Mouse (Mus musculus) thymus, postnatal 10 days (tissue): ENCODE results near the gene Plin5.

Experiments used
- DNase-seq, 2 experiments: peaks; one replicate each; pipeline ENCODE4 v3.0.0; 2021; ENCODE audit warnings: low spot score in 2 of 2

Plin5 gene

DNA sequence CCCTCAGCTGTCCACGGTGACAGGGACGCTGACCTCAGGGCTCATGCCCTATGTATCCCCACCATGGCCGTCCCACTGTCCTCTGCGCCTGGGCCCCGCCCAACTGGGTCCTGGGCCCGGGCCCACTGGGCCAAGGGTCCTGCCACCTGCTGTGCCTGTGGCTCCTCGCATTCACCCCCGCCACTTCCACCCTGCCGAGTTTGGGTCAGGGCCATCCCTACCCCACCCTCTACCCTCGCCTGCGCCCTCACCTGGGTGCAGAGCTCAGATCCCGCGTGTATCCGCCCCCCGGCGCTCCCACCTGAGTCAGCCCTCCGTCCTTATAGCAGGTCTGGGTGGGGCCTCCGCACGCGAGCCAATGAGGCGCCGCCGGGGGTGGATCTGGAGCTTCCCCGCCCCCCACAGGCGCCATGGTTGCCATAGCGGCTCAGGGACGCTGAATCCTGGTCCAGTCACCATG, at the start of gene Plin5:
Plin5 (minus strand) TSS at position 346 of the 460 bp plus-strand sequence.
- no peak for DNase-seq

DNA sequence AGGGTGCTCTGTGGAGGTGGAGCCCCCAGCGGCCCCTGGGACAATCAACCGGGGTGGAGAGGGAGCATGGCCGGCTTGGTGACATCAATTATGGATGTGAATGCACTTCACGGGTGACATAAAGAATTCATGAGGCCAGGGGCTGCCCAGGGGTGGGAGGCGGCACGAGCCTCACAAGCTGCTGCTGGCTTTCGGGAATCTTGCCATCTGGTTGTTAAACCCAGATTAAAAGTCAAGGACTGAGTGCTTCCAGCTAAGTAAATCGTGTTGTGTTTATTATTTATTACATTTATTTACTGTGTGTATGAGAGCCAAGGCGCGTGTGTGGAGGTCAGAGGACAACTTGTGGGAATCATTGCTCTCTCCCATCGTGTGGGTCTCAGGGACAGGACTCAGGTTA, 48.3 kb upstream of the Plin5 start:
- no peak for DNase-seq

DNA sequence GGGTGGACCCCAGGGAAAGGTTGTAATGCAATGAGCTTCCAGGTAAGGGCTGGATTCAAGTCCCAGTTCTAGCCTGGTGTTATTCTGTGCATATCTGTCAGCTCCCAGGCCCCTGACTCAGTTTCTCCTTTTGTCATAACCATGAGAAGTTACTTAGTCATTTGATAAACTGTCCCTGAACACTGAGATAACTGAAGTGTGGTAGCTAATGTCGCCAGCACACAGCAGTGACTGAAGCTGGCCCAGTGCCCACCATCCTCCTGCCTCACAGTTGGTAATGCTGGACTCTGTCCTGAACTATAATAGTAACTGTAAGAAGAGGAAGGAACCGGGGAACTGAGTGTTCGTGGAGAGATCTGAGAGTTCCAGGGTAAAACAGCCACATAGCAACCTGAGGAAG, 47.1 kb upstream of the Plin5 start:
- DNase-seq: no peak

DNA sequence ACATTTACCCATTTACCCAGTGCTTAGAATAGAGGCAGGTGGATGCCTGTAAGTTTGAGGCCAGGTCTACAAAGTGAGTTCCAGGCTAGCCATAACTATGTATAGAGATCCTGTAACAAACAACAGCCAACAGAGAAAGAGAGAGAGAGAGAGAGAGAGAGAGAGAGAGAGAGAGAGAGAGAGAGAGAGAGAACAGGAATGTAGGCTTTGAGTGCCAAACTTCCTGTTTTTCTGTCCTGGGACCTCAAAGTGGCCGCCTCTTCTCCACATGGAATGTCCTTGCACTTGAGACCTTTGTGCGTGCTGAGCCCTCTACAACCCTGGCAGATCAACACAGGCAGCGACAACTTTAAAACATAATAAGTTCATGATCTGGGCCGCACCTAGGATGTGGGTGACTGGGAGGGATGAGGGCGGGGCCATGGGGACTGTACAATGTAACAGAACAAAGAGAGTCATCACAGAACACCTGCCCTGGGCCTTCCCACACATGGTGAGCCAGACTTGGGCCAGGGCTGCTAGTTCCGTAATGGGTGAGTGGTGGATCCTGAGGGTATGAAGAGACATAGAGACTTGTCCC, 46.2 kb upstream of the Plin5 start:
- peak; percentile 52 to 67 for DNase-seq

DNA sequence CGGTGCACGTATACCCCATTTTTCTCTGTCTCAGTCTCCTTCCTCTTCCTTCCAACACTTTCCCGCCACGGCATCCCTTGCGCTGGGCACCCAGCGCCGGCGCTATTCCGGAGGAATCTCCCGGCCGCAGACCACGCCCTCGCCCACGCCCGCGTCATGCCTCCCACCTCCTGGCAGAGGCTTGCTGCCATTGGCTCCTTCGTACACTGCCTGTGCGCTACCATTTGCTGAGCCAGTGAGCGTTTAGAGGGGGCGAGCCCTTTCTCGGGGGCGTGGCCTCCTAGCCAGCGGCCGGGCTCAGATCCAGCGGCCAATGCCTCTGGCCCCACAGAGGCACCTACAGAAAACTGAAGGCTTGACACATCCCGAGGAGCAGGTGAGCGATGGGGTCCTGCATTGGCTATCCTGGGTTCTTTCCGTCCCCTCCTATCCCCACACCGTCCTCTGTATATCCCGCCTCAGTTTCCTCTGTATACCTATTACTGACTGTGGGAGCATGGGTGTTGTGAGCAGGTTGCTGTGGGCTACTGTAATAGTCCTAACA, 44.9 kb upstream of the Plin5 start, which contains the start of gene Tnfaip8l1:
Tnfaip8l1 (plus strand) TSS at position 247 of the 544 bp plus-strand sequence.
- peak; percentile 87 to 89 for DNase-seq

DNA sequence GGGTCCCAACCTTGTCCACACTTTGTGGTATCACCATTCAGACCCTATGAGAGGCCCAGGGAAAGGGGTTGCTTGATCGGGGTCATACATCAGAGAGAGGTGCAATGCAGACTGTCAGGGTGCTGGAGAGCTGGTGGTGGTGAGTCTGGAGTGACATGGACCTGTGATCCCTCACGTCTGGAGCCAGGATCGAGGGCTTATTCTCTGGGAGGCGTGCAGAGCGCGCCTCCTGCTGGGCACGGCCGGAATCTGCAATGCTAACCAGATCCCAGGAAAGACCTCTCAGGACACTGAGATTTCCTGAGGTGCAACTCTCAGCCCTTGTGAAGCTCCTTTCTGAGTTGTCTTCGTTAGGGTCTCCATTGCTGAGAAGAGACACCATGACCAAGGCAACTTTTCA, 42.3 kb upstream of the Plin5 start:
- DNase-seq: peak in 1 of 2 experiments; percentile 37

DNA sequence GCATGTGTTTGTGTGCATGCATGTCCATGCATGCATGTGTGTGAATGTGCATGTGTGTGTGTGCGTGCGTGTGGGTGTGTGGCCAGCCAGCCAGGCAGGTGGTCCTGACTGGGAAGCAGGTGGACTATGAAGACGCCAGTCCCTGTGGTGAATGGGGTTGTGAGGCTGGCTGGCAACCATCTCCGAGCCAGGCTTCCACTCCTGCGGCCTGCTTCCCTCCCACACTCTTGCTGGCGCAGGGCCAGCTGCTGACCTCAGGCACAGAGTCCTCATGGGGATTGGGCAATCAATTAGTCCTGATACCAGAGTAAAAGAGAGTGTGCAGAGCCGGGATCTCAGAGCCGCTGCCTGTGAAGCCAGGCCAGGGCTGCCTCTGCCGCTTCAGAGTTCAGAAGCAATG, 36.2 kb upstream of the Plin5 start:
- DNase-seq: no peak

DNA sequence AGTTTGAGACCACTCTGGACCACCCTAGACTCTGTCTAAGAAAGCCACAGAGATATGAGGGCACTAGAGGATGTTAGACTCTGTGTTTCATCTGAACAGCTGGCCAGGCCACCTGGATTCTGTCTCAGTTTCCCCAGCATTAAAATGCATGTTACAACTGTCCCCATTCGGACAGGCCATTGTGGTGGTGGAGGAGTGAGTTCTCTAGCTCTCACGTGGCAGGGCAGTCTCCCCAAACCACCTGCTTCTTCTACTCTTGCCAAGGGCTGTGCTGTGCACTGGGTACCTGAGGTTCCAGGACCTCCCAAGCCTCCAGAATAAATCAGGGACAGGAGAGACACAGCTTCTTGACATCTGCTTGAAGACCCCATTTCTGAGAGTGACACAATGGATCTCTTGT, 32.5 kb upstream of the Plin5 start:
- no peak for DNase-seq

DNA sequence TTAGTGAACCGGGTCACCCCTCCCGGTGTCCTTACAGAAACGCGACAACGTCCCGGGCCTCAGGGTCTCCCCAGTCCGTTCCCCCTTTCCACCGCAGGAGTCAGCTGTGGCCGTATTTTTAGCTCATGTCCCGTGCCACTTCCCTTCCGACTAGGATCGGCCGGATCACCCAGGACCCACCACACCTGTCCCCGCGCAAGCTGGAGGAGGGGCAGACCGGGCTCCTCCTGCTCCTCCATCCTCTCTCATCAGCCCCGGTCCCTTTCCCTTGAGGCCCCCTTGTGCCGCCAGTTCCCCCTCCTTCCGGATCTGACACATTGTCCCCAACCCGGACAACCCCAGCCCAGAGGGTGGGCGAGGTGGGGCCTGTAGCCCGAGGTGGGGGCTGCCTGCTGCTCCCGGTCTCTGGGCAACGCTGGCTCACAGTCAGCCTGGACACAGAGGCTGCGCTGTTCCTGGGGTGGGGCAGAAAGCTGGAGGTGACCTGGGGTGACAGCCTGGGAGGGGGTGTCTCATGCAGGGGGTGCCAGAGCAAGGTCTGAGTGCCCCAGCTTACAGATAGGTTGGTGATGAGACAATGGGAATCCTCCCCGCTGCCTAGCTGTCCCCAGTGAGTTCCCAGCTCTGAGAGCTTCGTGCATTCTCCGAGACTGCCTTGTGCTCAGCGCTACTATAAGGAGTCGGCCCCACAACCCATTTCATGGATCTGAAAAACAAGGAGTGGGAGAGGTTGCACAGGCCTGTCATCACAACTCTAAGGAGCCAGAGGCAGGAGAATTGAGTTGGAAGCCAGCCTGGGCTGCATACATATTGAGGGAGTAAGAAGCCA, 31.6 kb upstream of the Plin5 start:
- DNase-seq: no peak

DNA sequence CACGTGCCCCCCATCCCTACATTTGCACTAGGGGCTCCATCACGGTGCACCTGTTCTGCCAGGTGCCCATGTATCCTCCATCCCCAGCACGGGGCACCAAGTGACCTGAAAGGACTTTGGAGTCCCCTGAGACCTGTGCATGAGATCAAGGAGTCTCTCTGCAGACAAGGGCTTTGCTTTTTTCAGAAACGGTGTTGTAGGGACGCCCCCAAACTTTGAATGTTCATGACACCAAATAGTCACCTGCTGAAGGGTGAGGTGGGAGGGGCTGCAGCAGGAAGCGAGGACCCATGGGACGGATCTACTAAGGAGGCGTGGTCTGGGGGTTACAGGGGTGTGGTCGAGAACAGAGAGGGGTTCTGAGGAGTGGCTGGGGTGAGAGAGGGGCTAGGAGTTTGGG, 30.9 kb upstream of the Plin5 start:
- DNase-seq: no peak

DNA sequence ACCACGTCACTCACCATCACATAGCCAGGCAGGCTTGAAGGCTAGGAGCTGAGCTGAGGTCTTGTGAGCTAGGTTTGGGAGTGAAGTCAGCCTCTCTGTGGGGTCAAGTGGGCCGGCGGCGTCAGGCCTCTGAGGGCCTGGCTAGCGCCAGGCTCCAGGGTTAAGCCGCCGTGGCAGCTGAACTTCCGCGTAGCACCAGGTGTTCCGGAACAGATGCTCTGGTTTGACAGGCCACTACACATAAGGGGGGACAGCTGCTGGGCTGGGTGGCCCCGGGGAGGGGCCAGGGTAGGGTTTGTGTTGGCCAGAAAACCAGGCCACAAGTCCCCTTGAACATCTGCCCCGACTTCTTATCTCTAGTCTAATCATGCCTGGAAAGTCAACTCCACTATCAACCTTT, 30.0 kb upstream of the Plin5 start:
- no peak for DNase-seq

DNA sequence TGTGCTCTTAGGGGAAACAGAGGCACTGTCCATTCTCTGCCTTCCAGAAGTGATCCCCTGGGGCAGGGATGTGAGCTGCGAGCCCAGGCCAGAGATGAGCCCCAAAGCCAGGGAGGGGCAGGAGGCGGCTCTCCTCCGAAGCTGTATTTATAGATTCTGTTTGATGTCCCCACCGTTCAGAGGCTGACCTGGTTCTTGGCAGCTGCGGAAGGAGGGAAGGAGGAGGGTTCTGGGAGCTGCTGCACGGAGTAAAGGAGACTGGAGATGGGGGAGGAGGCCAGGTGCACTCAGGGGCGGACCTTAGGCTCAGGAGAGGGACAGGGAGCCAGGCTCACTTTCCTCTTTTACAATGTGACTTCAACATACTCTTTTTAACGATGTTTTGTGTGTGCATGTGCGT, 28.7 kb upstream of the Plin5 start:
- no peak for DNase-seq

DNA sequence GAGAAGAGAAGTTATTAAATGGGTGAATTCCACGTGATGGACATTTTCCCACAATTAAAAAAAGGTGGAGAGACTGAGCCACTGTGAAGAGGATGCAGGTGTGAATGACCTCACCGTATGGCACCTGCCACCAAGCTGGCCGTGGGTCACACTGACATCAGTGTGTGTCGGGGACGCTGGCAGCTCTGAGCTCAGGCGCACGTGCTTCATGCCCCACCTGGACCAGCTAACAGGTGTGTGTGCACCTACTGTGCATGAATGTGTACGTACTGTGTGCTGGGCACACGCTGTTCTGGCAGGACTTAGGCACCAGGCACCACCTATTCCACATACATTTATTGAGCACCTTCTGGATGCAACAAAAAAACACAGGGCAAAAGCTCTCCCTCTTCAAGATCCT, 27.1 kb upstream of the Plin5 start:
- DNase-seq: no peak

DNA sequence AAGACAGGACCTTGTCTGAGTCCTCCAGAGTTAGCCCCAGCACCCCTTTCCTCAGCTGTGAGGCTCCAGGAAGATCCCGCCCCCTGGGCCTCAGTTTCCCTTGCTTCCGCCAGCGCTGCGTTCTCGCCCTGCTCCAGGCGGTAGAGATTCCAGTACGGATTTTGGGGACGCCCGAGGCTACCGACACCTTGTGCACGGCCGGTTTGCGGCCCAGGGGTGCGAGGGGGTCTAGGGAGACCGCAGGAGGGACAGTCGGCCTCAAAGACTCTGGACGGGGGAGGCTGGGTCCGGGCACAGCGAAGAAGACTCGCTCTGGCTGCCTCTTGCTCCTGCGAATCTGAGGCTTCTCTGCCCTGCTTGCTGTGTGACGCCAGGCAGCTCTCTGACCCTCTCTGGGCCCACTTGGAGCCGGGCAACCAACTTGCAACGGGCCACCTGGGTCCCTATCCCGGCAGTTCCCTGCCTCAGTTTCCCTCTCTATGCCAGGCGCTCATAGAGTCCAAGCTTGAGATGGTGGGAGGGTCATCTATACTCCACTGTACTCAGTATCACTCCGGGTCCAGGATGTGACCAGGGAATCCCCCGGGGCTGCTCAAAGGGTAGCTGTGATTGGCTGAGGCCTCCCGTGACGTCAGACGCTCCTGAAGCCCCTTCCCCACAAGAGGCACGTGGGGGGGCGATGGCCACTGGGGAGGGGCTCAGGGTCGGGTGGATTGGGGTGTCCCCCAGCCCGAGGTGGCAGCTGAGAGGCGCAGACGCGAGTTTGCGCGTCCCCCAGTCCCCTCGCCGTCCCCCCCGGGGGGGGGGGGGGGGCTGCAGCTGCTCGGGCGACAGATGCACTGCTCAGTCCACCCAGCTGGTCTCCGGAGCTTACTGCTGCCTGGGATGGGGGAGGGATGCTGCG, 24.6 kb upstream of the Plin5 start:
- no peak for DNase-seq

DNA sequence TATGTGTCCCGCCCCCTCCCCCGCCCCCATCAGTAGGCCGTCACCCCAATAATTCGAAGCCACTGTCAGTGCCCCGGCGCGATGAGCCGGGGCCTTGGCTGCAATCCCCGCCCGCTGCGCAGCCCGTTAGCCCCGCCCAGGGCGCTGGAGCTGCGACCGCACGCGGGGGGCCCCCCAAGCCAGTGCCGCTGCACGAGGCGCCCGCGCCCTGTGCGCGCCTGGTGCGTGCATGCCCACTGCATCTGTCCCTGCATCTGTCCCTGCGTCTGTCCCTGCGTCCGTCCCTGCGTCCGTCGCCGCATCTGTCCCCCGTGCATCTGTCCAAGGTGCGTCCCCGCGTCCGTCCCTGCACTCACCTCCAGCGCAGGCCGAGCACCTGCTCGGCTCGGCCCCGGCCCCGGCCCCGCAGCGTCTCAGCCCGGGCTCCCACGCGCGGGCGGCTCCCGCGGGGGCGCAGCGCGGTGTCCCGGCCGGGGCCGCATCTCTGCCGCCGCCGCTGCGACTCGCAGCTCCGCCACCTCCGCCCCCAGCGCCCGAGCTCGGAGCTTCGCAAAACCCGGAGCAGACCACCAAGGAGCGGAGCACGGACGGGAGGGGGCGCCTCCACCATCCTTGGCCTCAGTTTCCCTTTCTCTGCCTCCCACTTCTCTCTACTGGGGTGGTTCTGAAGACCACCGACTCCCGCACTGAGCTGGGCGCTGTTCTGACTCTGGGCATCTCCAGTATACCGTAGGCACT, 22.6 kb upstream of the Plin5 start, which contains the start of gene Sema6b:
Sema6b (minus strand) TSS at position 486 of the 738 bp plus-strand sequence.
- peak; percentile 61 to 81 for DNase-seq

DNA sequence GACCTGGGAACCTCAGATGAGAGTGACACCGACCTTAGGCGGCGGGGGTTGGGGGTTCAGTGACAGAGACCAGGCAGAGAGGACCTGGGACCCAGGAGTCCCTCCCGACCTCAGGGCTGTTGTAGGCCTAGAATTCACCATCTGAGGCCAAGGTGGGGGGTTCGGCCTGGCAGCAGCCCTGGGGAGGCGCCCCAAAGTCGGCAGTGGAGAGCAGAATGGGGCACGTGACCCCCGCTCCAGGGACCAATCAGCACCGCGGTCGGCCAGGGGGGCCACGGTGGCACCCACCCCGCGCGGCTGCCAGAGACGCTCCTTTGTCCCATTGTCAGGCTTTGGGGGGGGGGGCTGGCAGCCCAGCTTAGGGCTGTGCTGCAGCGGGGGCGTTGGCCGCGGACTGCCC, 22.0 kb upstream of the Plin5 start:
- DNase-seq: no peak

DNA sequence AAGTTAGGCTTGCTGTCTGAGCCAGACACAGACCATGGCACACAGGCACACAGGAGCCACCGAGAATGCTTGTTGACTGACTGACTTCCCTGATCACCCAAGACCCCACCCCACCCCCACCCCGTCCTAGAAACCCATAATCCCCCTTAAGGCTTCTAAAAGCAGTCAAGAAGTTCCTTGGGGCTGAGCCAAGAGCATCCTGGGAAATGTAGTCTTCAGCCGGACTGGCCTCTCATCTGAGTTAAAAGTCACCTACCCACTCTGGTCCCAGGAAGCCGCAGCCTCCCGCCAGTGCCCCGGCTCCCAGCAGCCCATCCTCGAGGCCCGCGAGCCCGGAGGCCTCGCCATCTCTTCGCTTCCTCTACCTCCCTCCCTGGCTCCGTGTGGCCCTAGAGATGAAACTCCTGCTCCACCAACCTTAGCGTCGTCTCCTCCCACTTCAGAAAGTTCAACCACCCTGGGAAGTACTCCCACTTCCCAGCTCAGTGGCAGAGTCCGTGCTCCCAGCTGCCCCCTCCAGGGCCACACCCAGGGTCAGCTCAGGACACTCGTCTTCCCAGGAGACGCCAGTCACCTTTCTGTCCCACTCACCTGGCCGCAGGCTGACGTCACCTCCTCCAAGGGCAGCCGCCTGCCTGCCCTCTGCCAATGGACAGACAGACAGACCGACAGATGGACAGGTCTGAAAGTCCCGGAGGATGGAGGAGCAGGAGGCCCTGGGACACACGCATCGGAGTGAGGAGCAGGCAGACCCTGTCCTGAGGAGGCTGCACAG, 20.6 kb upstream of the Plin5 start:
- DNase-seq: no peak

DNA sequence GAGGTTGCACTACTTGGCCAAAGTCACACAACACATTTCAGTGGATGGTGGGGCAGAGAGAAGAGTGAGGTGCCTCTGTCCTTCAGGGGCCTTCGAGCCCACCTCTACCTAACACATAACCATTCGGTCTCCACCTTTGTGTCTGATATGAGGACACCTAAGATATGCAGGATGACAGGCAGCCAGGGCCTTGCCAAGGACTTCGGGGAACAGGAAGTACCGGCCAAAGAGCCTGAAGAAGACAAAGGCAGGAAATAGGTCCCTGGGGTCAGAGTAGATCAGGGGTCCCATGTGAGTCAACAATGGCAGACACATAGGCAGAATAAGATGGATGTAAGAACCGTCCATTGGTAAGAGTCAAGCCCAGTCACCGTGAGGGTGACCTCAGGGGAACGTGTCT, 19.2 kb upstream of the Plin5 start:
- no peak for DNase-seq

DNA sequence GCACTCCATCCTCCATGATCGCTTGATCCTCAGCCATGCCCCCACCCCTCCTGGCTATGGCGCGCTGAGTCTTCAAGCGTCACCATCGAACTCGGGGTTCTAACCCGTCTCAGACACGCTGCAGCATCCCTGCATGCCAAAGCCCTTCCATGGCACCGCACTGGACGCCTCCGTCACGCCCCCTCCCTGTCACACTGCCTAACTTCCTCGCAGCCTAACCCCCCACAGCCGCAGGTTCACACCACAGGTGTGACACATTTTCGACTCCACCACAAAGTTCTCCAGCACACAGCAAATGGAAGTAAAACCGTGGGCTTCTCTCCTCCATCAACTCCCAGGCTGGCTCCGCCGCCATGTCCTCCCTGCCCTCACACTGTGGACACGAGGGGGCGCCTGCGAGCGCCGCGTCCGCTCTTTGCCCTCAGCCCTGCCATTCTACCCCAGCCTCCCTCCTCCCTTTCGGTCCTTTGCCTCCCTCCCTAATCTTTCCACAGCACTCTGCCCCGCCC, 17.1 kb upstream of the Plin5 start:
- DNase-seq: peak; percentile 54 to 84
